Mouse (Mus musculus) C2C12 (cell line): Measurements from ENCODE around the gene Pcbp4. TPM values are rescaled to one million over a fixed set of nuclear protein-coding genes. Genes with fewer than 3 reads are reported as not detected.

Experiments used
- H3K27me3 ChIP-seq: one replicate; pipeline ENCODE4 v1.6.1; 2011; ENCODE audit not compliant: control insufficient read depth, insufficient read depth, insufficient read length
- H3K36me3 ChIP-seq: one replicate; pipeline ENCODE4 v1.6.1; 2011; ENCODE audit not compliant: control insufficient read depth, insufficient read depth
- H3K4me3 ChIP-seq: one replicate; pipeline ENCODE4 v1.5.1; 2011; ENCODE audit warnings: mild to moderate bottlenecking, control low read depth; ENCODE audit not compliant: poor library complexity, insufficient read depth, severe bottlenecking
- H3K79me2 ChIP-seq: one replicate; pipeline ENCODE4 v1.6.1; 2011; ENCODE audit not compliant: control insufficient read depth, insufficient read depth
- H3K79me3 ChIP-seq: one replicate; pipeline ENCODE4 v1.6.1; 2011; ENCODE audit warnings: low read depth, control low read depth
- H3ac ChIP-seq: one replicate; pipeline ENCODE3; 2011; ENCODE audit warnings: low read depth; ENCODE audit not compliant: control insufficient read depth, insufficient read length
- CEBPB ChIP-seq: IDR thresholded peaks from one replicate; pipeline ENCODE4 v1.6.1; 2011; ENCODE audit warnings: low read depth, mild to moderate bottlenecking, control low read depth, moderate library complexity
- CTCF ChIP-seq: IDR thresholded peaks from one replicate; pipeline ENCODE4 v1.5.1; 2011; ENCODE audit not compliant: control insufficient read depth, insufficient read depth, insufficient read length
- FOSL1 ChIP-seq: IDR thresholded peaks from one replicate; pipeline ENCODE4 v1.8.0; 2011; ENCODE audit warnings: mild to moderate bottlenecking, low read length; ENCODE audit not compliant: poor library complexity, insufficient read depth, severe bottlenecking
- MAX ChIP-seq: IDR thresholded peaks from one replicate; pipeline ENCODE4 v1.6.1; 2011; ENCODE audit warnings: mild to moderate bottlenecking, control low read depth
- MYOD1 ChIP-seq: IDR thresholded peaks from one replicate; pipeline ENCODE4 v1.6.1; 2011; ENCODE audit warnings: low read depth; ENCODE audit not compliant: control insufficient read depth, insufficient read length
- MYOG ChIP-seq: IDR thresholded peaks from one replicate; pipeline ENCODE4 v1.6.1; 2011; ENCODE audit not compliant: control insufficient read depth, insufficient read length; ENCODE audit errors: extremely low read depth
- USF1 ChIP-seq: IDR thresholded peaks from one replicate; pipeline ENCODE4 v1.6.1; 2011; ENCODE audit warnings: low read depth, mild to moderate bottlenecking, control low read depth, moderate library complexity
- polyA plus RNA-seq: library from polyadenylated mRNA; unstranded; fragments of >200 nt; fragmentation: generic; extraction: Trizol; gene quantifications from one replicate; pipeline ENCODE4 v1.2.1, GENCODE M21; 2012; ENCODE audit warnings: missing spikeins

Gene Pcbp4
- polyA plus RNA-seq, 1 experiment, result 294 TPM

- Histone ChIP-seq H3K79me3 (no peaks in the 10 kb centered on the region), H3K36me3 (peaks cover 26% of the 10 kb centered on the region), H3K79me2 (no peaks in the 10 kb centered on the region), H3K27me3 (no peaks in the 10 kb centered on the region), H3K4me3 (no peak overlapping the region), H3ac (no peak overlapping the region)
- no peak for TF ChIP-seq USF1
- no peak for TF ChIP-seq CTCF
- no peak for TF ChIP-seq MYOD1
- TF ChIP-seq MAX, result no peak
- no peak for TF ChIP-seq FOSL1
- TF ChIP-seq CEBPB, result no peak
- no peak for TF ChIP-seq MYOG
Measured at GRCm38 (mm10) chr9:106467746-106468145, 14.7 kb downstream of the Pcbp4 start.

DNA sequence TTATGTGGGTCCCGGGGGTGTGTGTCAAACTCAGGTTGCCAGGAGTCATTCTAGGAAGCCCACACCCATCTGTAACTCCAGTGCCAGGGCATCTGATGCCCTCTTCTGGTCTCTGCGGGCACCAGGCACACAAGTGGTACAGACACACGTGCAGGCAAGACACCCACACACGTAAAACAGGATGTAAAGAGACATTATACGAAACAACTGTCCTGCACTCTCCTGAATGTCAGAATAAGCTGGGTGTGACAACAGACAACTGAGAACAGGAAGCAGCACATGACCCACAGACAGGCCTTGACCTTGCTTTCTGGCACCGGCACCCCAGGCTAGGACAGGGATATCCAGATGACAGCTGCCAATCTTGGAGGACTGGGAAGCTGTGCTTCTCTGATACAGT, 16.2 kb downstream of the Pcbp4 start:
- Histone ChIP-seq H3K36me3 (peaks cover 17% of the 10 kb centered on the region), H3K27me3 (no peaks in the 10 kb centered on the region), H3K4me3 (no peak overlapping the region), H3K79me2 (peaks cover 13% of the 10 kb centered on the region), H3K79me3 (peaks cover 2% of the 10 kb centered on the region), H3ac (no peak overlapping the region)
- TF ChIP-seq CEBPB (no peak), MYOD1 (no peak), MYOG (no peak), CTCF (no peak), FOSL1 (no peak), MAX (no peak)

- peaks cover 14% of the 10 kb centered on the region for H3K36me3 ChIP-seq
- no peak overlapping the region for H3K4me3 ChIP-seq
- H3K27me3 ChIP-seq, result no peaks in the 10 kb centered on the region
- peaks cover 2% of the 10 kb centered on the region for H3K79me3 ChIP-seq
- H3ac ChIP-seq, result no peak overlapping the region
- peaks cover 13% of the 10 kb centered on the region for H3K79me2 ChIP-seq
- no peak for TF ChIP-seq MAX
Measured at GRCm38 (mm10) chr9:106469776-106470175, 16.7 kb downstream of the Pcbp4 start.

- Histone ChIP-seq H3K79me2 (peaks cover 22% of the 10 kb centered on the region), H3K36me3 (peaks cover 5% of the 10 kb centered on the region), H3ac (no peak overlapping the region), H3K79me3 (peaks cover 7% of the 10 kb centered on the region), H3K27me3 (no peaks in the 10 kb centered on the region), H3K4me3 (no peak overlapping the region)
- TF ChIP-seq FOSL1, result no peak
- TF ChIP-seq MYOD1, result no peak
- no peak for TF ChIP-seq USF1
- no peak for TF ChIP-seq CTCF
- TF ChIP-seq MAX, result no peak
- no peak for TF ChIP-seq CEBPB
- no peak for TF ChIP-seq MYOG
Measured at GRCm38 (mm10) chr9:106470991-106471750, 18.1 kb downstream of the Pcbp4 start.

- Histone ChIP-seq H3K27me3 (no peaks in the 10 kb centered on the region), H3K4me3 (no peak overlapping the region), H3K79me2 (peaks cover 22% of the 10 kb centered on the region), H3K36me3 (peaks cover 5% of the 10 kb centered on the region), H3ac (no peak overlapping the region), H3K79me3 (peaks cover 7% of the 10 kb centered on the region)
- TF ChIP-seq USF1 (no peak), MYOG (no peak), CTCF (no peak), FOSL1 (no peak), MYOD1 (no peak), CEBPB (no peak), MAX (no peak)
Measured at GRCm38 (mm10) chr9:106471892-106472291, 18.8 kb downstream of the Pcbp4 start.

DNA sequence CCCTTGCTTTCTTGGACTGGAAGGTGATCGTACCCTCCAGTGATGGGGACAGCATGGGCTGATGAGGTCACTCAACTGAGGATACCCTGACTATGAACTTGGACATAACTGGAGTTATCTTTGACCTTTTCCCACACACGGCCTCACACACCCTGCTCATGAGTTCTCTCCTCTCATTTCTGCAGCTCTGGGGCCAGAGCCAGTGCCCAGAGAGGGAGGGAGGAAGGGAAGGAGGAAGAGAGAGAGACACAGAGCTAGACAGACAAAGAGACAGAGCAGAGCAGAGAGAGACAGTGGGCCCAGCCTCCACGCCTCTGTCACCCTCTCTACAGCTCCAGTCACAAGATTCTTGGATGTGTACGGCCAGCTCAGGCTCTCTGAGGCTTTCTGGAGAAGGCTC, 19.2 kb downstream of the Pcbp4 start:
- Histone ChIP-seq H3ac (no peak overlapping the region), H3K4me3 (no peak overlapping the region), H3K27me3 (no peaks in the 10 kb centered on the region), H3K79me2 (peaks cover 22% of the 10 kb centered on the region), H3K79me3 (peaks cover 7% of the 10 kb centered on the region), H3K36me3 (peaks cover 5% of the 10 kb centered on the region)
- TF ChIP-seq USF1, result no peak
- no peak for TF ChIP-seq MYOG
- TF ChIP-seq CEBPB, result no peak
- TF ChIP-seq MYOD1, result no peak
- TF ChIP-seq FOSL1, result no peak
- TF ChIP-seq MAX, result no peak
